Mouse (Mus musculus): ENCODE data around the gene Tmem92. TPM values are rescaled to one million over a fixed set of nuclear protein-coding genes. Genes with fewer than 3 reads are reported as not detected.

Gene Tmem92
- polyA plus RNA-seq, 1 experiment from 2014 or later = not detected

GRCm38 (mm10) chr11:94772363-94773055 is 10.0 kb downstream of the Tmem92 start:
- 74% methylated on average over 3 of the region's 3 CpGs for whole genome bisulfite sequencing (ENCODE audit: insufficient replicate concordance)
- H3K4me2 ChIP-seq = no peak overlapping the region

GRCm38 (mm10) chr11:94767241-94767640 is 15.3 kb downstream of the Tmem92 start:
- 87% methylated on average over 2 of the region's 2 CpGs for WGBS (ENCODE audit: insufficient replicate concordance)
- Histone ChIP-seq H3K36me3 (ENCODE audit: control insufficient read depth, insufficient read depth, low read length) (no peaks in the 10 kb centered on the region), H3K27ac (ENCODE audit: low read depth, low read length) (no peak overlapping the region), H3K27me3 (ENCODE audit: control insufficient read depth, insufficient read depth, low read length) (no peaks in the 10 kb centered on the region), H3K4me3 (ENCODE audit: low read depth, low read length) (no peak overlapping the region), H3K9me3 (replicated peaks; ENCODE audit: control insufficient read depth, low read length) (no peaks in the 10 kb centered on the region), H3K4me2 (no peak overlapping the region), H3K9ac (ENCODE audit: low read depth, low read length) (no peak overlapping the region), H3K4me1 (ENCODE audit: control insufficient read depth, insufficient read depth, low read length) (no peaks in the 10 kb centered on the region)
- ATAC-seq (replicated peaks; ENCODE audit: insufficient number of reproducible peaks, low FRiP score, low TSS enrichment) = no peak

More at GRCm38 (mm10) chr11:94772363-94773055, 10.0 kb downstream of the Tmem92 start:
- Histone ChIP-seq H3K36me3 (ENCODE audit: control insufficient read depth, insufficient read depth, low read length) (no peaks in the 10 kb centered on the region), H3K27ac (ENCODE audit: low read depth, low read length) (no peak overlapping the region), H3K4me1 (ENCODE audit: control insufficient read depth, insufficient read depth, low read length) (no peaks in the 10 kb centered on the region), H3K27me3 (ENCODE audit: control insufficient read depth, insufficient read depth, low read length) (no peaks in the 10 kb centered on the region), H3K9me3 (replicated peaks; ENCODE audit: control insufficient read depth, low read length) (no peaks in the 10 kb centered on the region), H3K4me3 (ENCODE audit: low read depth, low read length) (no peak overlapping the region), H3K9ac (ENCODE audit: low read depth, low read length) (no peak overlapping the region)
- ATAC-seq (replicated peaks; ENCODE audit: insufficient number of reproducible peaks, low FRiP score, low TSS enrichment) = no peak

GRCm38 (mm10) chr11:94762775-94763174 is 19.7 kb downstream of the Tmem92 start:
- WGBS (ENCODE audit: insufficient replicate concordance) = 33% methylated on average over 6 of the region's 6 CpGs
- H3K4me2 ChIP-seq = no peak overlapping the region
- no peaks in the 10 kb centered on the region for H3K36me3 ChIP-seq (ENCODE audit: control insufficient read depth, insufficient read depth, low read length)
- H3K9ac ChIP-seq (ENCODE audit: low read depth, low read length) = no peak overlapping the region
- no peaks in the 10 kb centered on the region for H3K4me1 ChIP-seq (ENCODE audit: control insufficient read depth, insufficient read depth, low read length)
- H3K9me3 ChIP-seq (replicated peaks; ENCODE audit: control insufficient read depth, low read length) = no peaks in the 10 kb centered on the region
- no peak overlapping the region for H3K4me3 ChIP-seq (ENCODE audit: low read depth, low read length)
- H3K27ac ChIP-seq (ENCODE audit: low read depth, low read length) = no peak overlapping the region
- no peak for ATAC-seq (replicated peaks; ENCODE audit: insufficient number of reproducible peaks, low FRiP score, low TSS enrichment)
- no peaks in the 10 kb centered on the region for H3K27me3 ChIP-seq (ENCODE audit: control insufficient read depth, insufficient read depth, low read length)

- Histone ChIP-seq H3K36me3 (ENCODE audit: control insufficient read depth, insufficient read depth, low read length) (no peaks in the 10 kb centered on the region), H3K27ac (ENCODE audit: low read depth, low read length) (no peak overlapping the region), H3K9ac (ENCODE audit: low read depth, low read length) (no peak overlapping the region), H3K9me3 (replicated peaks; ENCODE audit: control insufficient read depth, low read length) (no peaks in the 10 kb centered on the region), H3K4me2 (no peak overlapping the region), H3K27me3 (ENCODE audit: control insufficient read depth, insufficient read depth, low read length) (no peaks in the 10 kb centered on the region; the same call in 1 of the 2 replicates), H3K4me3 (ENCODE audit: low read depth, low read length) (no peak overlapping the region), H3K4me1 (ENCODE audit: control insufficient read depth, insufficient read depth, low read length) (no peaks in the 10 kb centered on the region)
- no peak for ATAC-seq (replicated peaks; ENCODE audit: insufficient number of reproducible peaks, low FRiP score, low TSS enrichment)
- 71% methylated on average over 1 of the region's 1 CpGs for WGBS (ENCODE audit: insufficient replicate concordance)
Measured at GRCm38 (mm10) chr11:94762281-94762680, 20.2 kb downstream of the Tmem92 start.

GRCm38 (mm10) chr11:94760799-94761198 is 21.7 kb downstream of the Tmem92 start:
- no peak overlapping the region for H3K9ac ChIP-seq (ENCODE audit: low read depth, low read length)
- no peak overlapping the region for H3K4me2 ChIP-seq
- H3K36me3 ChIP-seq (ENCODE audit: control insufficient read depth, insufficient read depth, low read length) = no peaks in the 10 kb centered on the region
- ATAC-seq (replicated peaks; ENCODE audit: insufficient number of reproducible peaks, low FRiP score, low TSS enrichment) = no peak
- H3K4me1 ChIP-seq (ENCODE audit: control insufficient read depth, insufficient read depth, low read length) = no peaks in the 10 kb centered on the region
- 67% methylated on average over 7 of the region's 7 CpGs for WGBS (ENCODE audit: insufficient replicate concordance)
- no peaks in the 10 kb centered on the region for H3K9me3 ChIP-seq (replicated peaks; ENCODE audit: control insufficient read depth, low read length)
- H3K27me3 ChIP-seq (ENCODE audit: control insufficient read depth, insufficient read depth, low read length) = no peaks in the 10 kb centered on the region; the same call in 1 of the 2 replicates
- H3K4me3 ChIP-seq (ENCODE audit: low read depth, low read length) = no peak overlapping the region
- no peak overlapping the region for H3K27ac ChIP-seq (ENCODE audit: low read depth, low read length)

GRCm38 (mm10) chr11:94760364-94760763 is 22.1 kb downstream of the Tmem92 start:
- no peak overlapping the region for H3K27ac ChIP-seq (ENCODE audit: low read depth, low read length)
- no peak overlapping the region for H3K4me3 ChIP-seq (ENCODE audit: low read depth, low read length)
- no peak overlapping the region for H3K4me2 ChIP-seq
- no peaks in the 10 kb centered on the region for H3K9me3 ChIP-seq (replicated peaks; ENCODE audit: control insufficient read depth, low read length)
- H3K4me1 ChIP-seq (ENCODE audit: control insufficient read depth, insufficient read depth, low read length) = no peaks in the 10 kb centered on the region
- no peaks in the 10 kb centered on the region for H3K36me3 ChIP-seq (ENCODE audit: control insufficient read depth, insufficient read depth, low read length)
- WGBS (ENCODE audit: insufficient replicate concordance) = 70% methylated on average over 3 of the region's 3 CpGs
- no peak for ATAC-seq (replicated peaks; ENCODE audit: insufficient number of reproducible peaks, low FRiP score, low TSS enrichment)
- H3K9ac ChIP-seq (ENCODE audit: low read depth, low read length) = no peak overlapping the region
- H3K27me3 ChIP-seq (ENCODE audit: control insufficient read depth, insufficient read depth, low read length) = no peaks in the 10 kb centered on the region; the same call in 1 of the 2 replicates

GRCm38 (mm10) chr11:94759916-94760315 is 22.6 kb downstream of the Tmem92 start:
- Histone ChIP-seq H3K4me2 (no peak overlapping the region), H3K4me1 (ENCODE audit: control insufficient read depth, insufficient read depth, low read length) (no peaks in the 10 kb centered on the region), H3K4me3 (ENCODE audit: low read depth, low read length) (no peak overlapping the region), H3K9ac (ENCODE audit: low read depth, low read length) (no peak overlapping the region), H3K9me3 (replicated peaks; ENCODE audit: control insufficient read depth, low read length) (no peaks in the 10 kb centered on the region), H3K27ac (ENCODE audit: low read depth, low read length) (no peak overlapping the region), H3K36me3 (ENCODE audit: control insufficient read depth, insufficient read depth, low read length) (no peaks in the 10 kb centered on the region), H3K27me3 (ENCODE audit: control insufficient read depth, insufficient read depth, low read length) (no peaks in the 10 kb centered on the region; the same call in 1 of the 2 replicates)
- no peak for ATAC-seq (replicated peaks; ENCODE audit: insufficient number of reproducible peaks, low FRiP score, low TSS enrichment)
- 75% methylated on average over 6 of the region's 6 CpGs for WGBS (ENCODE audit: insufficient replicate concordance)

GRCm38 (mm10) chr11:94752946-94753713 is 29.4 kb downstream of the Tmem92 start:
- no peak for ATAC-seq (replicated peaks; ENCODE audit: insufficient number of reproducible peaks, low FRiP score, low TSS enrichment)
- Histone ChIP-seq H3K36me3 (ENCODE audit: control insufficient read depth, insufficient read depth, low read length) (no peaks in the 10 kb centered on the region), H3K4me1 (ENCODE audit: control insufficient read depth, insufficient read depth, low read length) (no peaks in the 10 kb centered on the region), H3K4me3 (ENCODE audit: low read depth, low read length) (no peak overlapping the region), H3K27ac (ENCODE audit: low read depth, low read length) (no peak overlapping the region), H3K9me3 (replicated peaks; ENCODE audit: control insufficient read depth, low read length) (no peaks in the 10 kb centered on the region), H3K27me3 (ENCODE audit: control insufficient read depth, insufficient read depth, low read length) (no peaks in the 10 kb centered on the region; the same call in 1 of the 2 replicates), H3K4me2 (no peak overlapping the region), H3K9ac (ENCODE audit: low read depth, low read length) (no peak overlapping the region)
- 48% methylated on average over 2 of the region's 2 CpGs for WGBS (ENCODE audit: insufficient replicate concordance)
